Mouse (Mus musculus) myocyte (in vitro differentiated cells): ENCODE measurements around the gene Ints14.

Experiments
- CEBPB ChIP-seq: IDR thresholded peaks from 2 replicates; pipeline ENCODE4 v1.6.1; 2011; ENCODE audit warnings: mild to moderate bottlenecking, moderate library complexity; ENCODE audit not compliant: poor library complexity, insufficient read depth, severe bottlenecking
- E2F4 ChIP-seq: IDR thresholded peaks from one replicate; pipeline ENCODE4 v1.6.1; 2011; ENCODE audit warnings: mild to moderate bottlenecking, control low read depth, moderate library complexity; ENCODE audit not compliant: insufficient read depth
- MAX ChIP-seq: IDR thresholded peaks from one replicate; pipeline ENCODE4 v1.6.1; 2011; ENCODE audit warnings: low read depth, mild to moderate bottlenecking, control low read depth
- MYOD1 ChIP-seq, 3 experiments: IDR thresholded peaks; one replicate each; pipeline ENCODE4 v1.6.1; 2011; ENCODE audit warnings: control low read depth in 2 of 3, low read depth in 2 of 3, mild to moderate bottlenecking in 2 of 3, moderate library complexity in 1 of 3; ENCODE audit not compliant: insufficient read length in 2 of 3, control insufficient read depth in 1 of 3
- MYOG ChIP-seq, 3 experiments: IDR thresholded peaks; one replicate each; pipeline ENCODE4 v1.6.1; 2011; ENCODE audit warnings: control low read depth in 2 of 3, low read depth in 2 of 3, mild to moderate bottlenecking in 2 of 3; ENCODE audit not compliant: insufficient read length in 2 of 3, control insufficient read depth in 1 of 3, insufficient read depth in 1 of 3
- POLR2A ChIP-seq: IDR thresholded peaks from one replicate; pipeline ENCODE4 v1.6.1; 2011; ENCODE audit warnings: low read depth, mild to moderate bottlenecking, control low read depth, moderate library complexity; ENCODE audit not compliant: insufficient read length
- POLR2AphosphoS2 ChIP-seq: IDR thresholded peaks from one replicate; pipeline ENCODE4 v1.6.1; 2011; ENCODE audit warnings: low read depth, control low read depth; ENCODE audit not compliant: insufficient read length
- REST ChIP-seq: IDR thresholded peaks from one replicate; pipeline ENCODE4 v1.6.1; 2011; ENCODE audit warnings: mild to moderate bottlenecking, control low read depth, moderate library complexity; ENCODE audit not compliant: insufficient read depth, insufficient read length
- SRF ChIP-seq: IDR thresholded peaks from one replicate; pipeline ENCODE4 v1.6.1; 2011; ENCODE audit warnings: low read depth; ENCODE audit not compliant: control insufficient read depth, insufficient read length
- TCF12 ChIP-seq: IDR thresholded peaks from one replicate; pipeline ENCODE4 v1.6.1; 2011; ENCODE audit warnings: mild to moderate bottlenecking, control low read depth; ENCODE audit not compliant: poor library complexity, insufficient read depth, severe bottlenecking
- TCF3 ChIP-seq: IDR thresholded peaks from one replicate; pipeline ENCODE4 v1.6.1; 2011; ENCODE audit warnings: low read depth, control low read depth; ENCODE audit not compliant: insufficient read length
- USF1 ChIP-seq: IDR thresholded peaks from one replicate; pipeline ENCODE4 v1.6.1; 2011; ENCODE audit warnings: low read depth, mild to moderate bottlenecking, control low read depth, moderate library complexity

GRCm38 (mm10) chr9:65031894-65032268 is 71.2 kb downstream of the Ints14 start:
- TF ChIP-seq E2F4 = no peak
- TF ChIP-seq POLR2A = no peak
- no peak for TF ChIP-seq MAX
- TF ChIP-seq USF1 = no peak
- TF ChIP-seq CEBPB = no peak
- no peak for TF ChIP-seq MYOD1 (IDR thresholded peaks at IDR 0.05; ENCODE audit: control insufficient read depth in 1 of 3, insufficient read length in 2 of 3, low read depth in 2 of 3)
- no peak for TF ChIP-seq MYOG (IDR thresholded peaks at IDR 0.05; ENCODE audit: control insufficient read depth in 1 of 3, insufficient read depth in 1 of 3, insufficient read length in 2 of 3, low read depth in 2 of 3)
- no peak for TF ChIP-seq POLR2AphosphoS2
- TF ChIP-seq TCF12 = no peak
- TF ChIP-seq TCF3 = no peak
- TF ChIP-seq SRF = no peak
- no peak for TF ChIP-seq REST
